In the genomic region with DNA sequence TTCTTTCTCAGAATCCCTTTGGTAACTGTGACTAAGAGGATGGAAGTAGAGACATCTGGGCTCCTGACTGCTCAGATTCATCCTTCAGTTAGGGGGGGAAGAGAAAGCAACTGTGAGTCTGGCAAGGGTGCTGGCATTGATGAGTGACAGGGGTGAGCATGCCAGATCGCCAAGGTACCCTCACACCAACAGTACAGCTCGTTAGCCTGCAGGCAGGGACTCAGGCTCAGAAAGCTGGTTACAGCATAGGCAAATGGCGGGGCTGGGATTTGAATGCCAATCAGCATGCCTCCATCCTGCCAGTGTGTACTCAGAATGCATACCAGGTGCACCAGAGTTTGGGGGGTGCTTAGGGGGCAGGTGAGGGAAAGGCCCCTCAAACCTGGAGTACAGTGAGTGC, we compare ENCODE assay signal across 20 mouse cellular contexts. TPM values are rescaled to one million over a fixed set of nuclear protein-coding genes. Genes with fewer than 3 reads are reported as not detected.
"Had no signal": no experiment of that assay in that cellular context is flagged by ENCODE, and none has a peak within 500 bp of the region (broad histone marks: within the 10 kb centered on the region; RNA-seq: fewer than 3 reads in every experiment).

No protein-coding gene starts in this region.

- H3K9me3 ChIP-seq: midbrain, embryonic 10.5 days had no signal

- DNase-seq: kidney, postnatal 14 days; left cerebral cortex, postnatal 4 days; lung, adult 2 months; lung, postnatal 10 days; lung, postnatal 4 days; retina, postnatal 1 day; right cerebral cortex, postnatal 4 days; spleen, adult 18-20 months; thymus, adult 18-20 months; thymus, postnatal 14 days had no signal

- H3K4me2 ChIP-seq: limb, embryonic 13.5 days; neural tube, embryonic 13.5 days had no signal

- H3K4me1 ChIP-seq: limb, embryonic 13.5 days; neural tube, embryonic 13.5 days had no signal

- H3K9ac ChIP-seq: limb, embryonic 13.5 days; liver, embryonic 14.5 days; neural tube, embryonic 13.5 days had no signal

- H3K27ac ChIP-seq: limb, embryonic 13.5 days; liver, embryonic 14.5 days; midbrain, embryonic 10.5 days; neural tube, embryonic 13.5 days had no signal

- H3K27me3 ChIP-seq: limb, embryonic 13.5 days; neural tube, embryonic 13.5 days had no signal

- ATAC-seq: midbrain, embryonic 16.5 days had no signal

- H3K36me3 ChIP-seq: limb, embryonic 13.5 days; midbrain, embryonic 10.5 days; neural tube, embryonic 13.5 days had no signal

- H3K4me3 ChIP-seq: limb, embryonic 13.5 days; midbrain, embryonic 10.5 days; neural tube, embryonic 13.5 days had no signal

RNA-seq across cellular contexts. Expression of a gene that starts 8.8 kb away (rescaled TPM):
- total RNA-seq: megakaryocyte, adult 5-6 weeks had no signal
- polyA plus RNA-seq: liver, adult 2 months; liver, embryonic 14.5 days had no signal

RNA-seq across cellular contexts. Expression of a gene that starts 31.0 kb away (rescaled TPM):
- total RNA-seq: layer of hippocampus, postnatal 14 days; left cerebral cortex, adult 18-20 months; left cerebral cortex, postnatal 10 days; left cerebral cortex, postnatal 4 days; liver, adult 2 months; megakaryocyte, adult 5-6 weeks had no signal
- polyA plus RNA-seq: limb, embryonic 13.5 days; liver, adult 2 months; liver, embryonic 14.5 days; midbrain, embryonic 10.5 days; neural tube, embryonic 13.5 days had no signal
